Mouse (Mus musculus) activated CD4-positive, CD25-positive, alpha-beta regulatory T cell (primary cell): Measurements from ENCODE around the gene Otx1. TPM values are rescaled to one million over a fixed set of nuclear protein-coding genes. Genes with fewer than 3 reads are reported as not detected.

Experiments
- polyA plus RNA-seq, 2 experiments: library from polyadenylated mRNA; unstranded; fragments of 100-300 nt; shearing (Covaris generic); gene quantifications; one replicate each; pipeline ENCODE4 v1.2.1; 2017

Gene Otx1
- under 1 TPM in 1 of 2 experiments, not detected in 1; 0.10 TPM for polyA plus RNA-seq

DNA sequence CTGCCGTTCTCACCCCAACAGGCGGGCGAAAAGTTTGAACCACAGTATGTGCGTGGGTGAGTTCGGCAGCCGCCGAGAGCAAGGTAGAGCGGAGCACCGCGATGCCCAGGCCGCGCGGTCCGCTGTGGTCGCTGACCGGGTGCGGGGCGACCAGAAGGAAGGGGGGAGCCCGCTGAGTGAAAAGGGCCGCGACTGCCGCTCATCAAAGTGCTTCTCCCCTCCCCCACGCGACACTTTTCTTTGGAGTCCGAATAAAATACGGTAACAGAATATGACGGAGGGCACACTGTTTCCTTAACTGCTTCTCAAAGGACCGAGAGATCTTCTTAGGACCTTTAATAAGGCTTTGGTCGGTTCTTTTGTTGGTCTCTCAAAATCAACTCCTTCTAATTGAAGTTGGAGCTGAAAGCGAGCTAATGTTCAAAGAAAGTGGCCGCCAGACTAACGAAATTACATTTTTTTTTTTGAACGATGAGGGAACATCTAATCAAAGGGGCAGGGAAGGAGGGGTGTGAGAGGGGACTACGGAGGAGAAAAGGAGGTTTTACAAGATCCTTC is at the start of gene Otx1:
Gene Otx1, minus strand, starts transcription at position 115 of the 558 bp plus-strand sequence.

